Mouse (Mus musculus): ENCODE data around the gene Clstn1. TPM values are rescaled to one million over a fixed set of nuclear protein-coding genes. Genes with fewer than 3 reads are reported as not detected.

Gene Clstn1
- polyA plus RNA-seq, 1 experiment from 2014 or later: 7.8 TPM

GRCm38 (mm10) chr4:149690828-149691280 lies 104.6 kb downstream of the Clstn1 start:
- H3K27me3 ChIP-seq (replicated peaks; ENCODE audit: control insufficient read depth, insufficient read depth, low read length): no peaks in the 10 kb centered on the region
- no peak overlapping the region for H3K4me3 ChIP-seq (ENCODE audit: low read depth, low read length)
- H3K4me2 ChIP-seq: peak overlapping the region; percentile 28
- H3K4me1 ChIP-seq (replicated peaks; ENCODE audit: control insufficient read depth, insufficient read depth, low read length): peaks cover 21% of the 10 kb centered on the region
- peak overlapping the region; percentile 70 for H3K27ac ChIP-seq (ENCODE audit: low read depth, low read length)
- 0 out of 2 replicates have a peak overlapping the region, but pooled peaks have one; percentile 3 for H3K9ac ChIP-seq (ENCODE audit: low read depth, low read length)
- ATAC-seq (replicated peaks; ENCODE audit: low FRiP score) (peak; percentile 82), DNase-seq (ENCODE audit: low spot score) (no peak)
- no peaks in the 10 kb centered on the region for H3K9me3 ChIP-seq (ENCODE audit: control insufficient read depth, low read length)
- WGBS: 43% methylated on average over 8 of the region's 8 CpGs
- H3K36me3 ChIP-seq (ENCODE audit: control insufficient read depth, insufficient read depth, low read length): no peaks in the 10 kb centered on the region

GRCm38 (mm10) chr4:149691368-149691767 lies 105.1 kb downstream of the Clstn1 start:
- no peak overlapping the region for H3K4me3 ChIP-seq (ENCODE audit: low read depth, low read length)
- DNase-seq (ENCODE audit: low spot score): no peak
- peaks cover 26% of the 10 kb centered on the region for H3K4me1 ChIP-seq (replicated peaks; ENCODE audit: control insufficient read depth, insufficient read depth, low read length)
- WGBS: 58% methylated on average over 8 of the region's 8 CpGs
- H3K36me3 ChIP-seq (ENCODE audit: control insufficient read depth, insufficient read depth, low read length): no peaks in the 10 kb centered on the region
- no peak for ATAC-seq (replicated peaks; ENCODE audit: low FRiP score)
- H3K27ac ChIP-seq (ENCODE audit: low read depth, low read length): peak overlapping the region; percentile 70; the same call in 1 of the 2 replicates
- H3K9me3 ChIP-seq (ENCODE audit: control insufficient read depth, low read length): no peaks in the 10 kb centered on the region
- H3K9ac ChIP-seq (ENCODE audit: low read depth, low read length): no peak overlapping the region
- H3K4me2 ChIP-seq: peak overlapping the region; percentile 28
- H3K27me3 ChIP-seq (replicated peaks; ENCODE audit: control insufficient read depth, insufficient read depth, low read length): no peaks in the 10 kb centered on the region

GRCm38 (mm10) chr4:149696189-149696971 lies 110.1 kb downstream of the Clstn1 start:
- Histone ChIP-seq H3K27me3 (replicated peaks; ENCODE audit: control insufficient read depth, insufficient read depth, low read length) (no peaks in the 10 kb centered on the region), H3K9ac (ENCODE audit: low read depth, low read length) (peak overlapping the region; percentile 40), H3K4me3 (ENCODE audit: low read depth, low read length) (peak overlapping the region; percentile 63), H3K4me2 (peak overlapping the region; percentile 79), H3K27ac (ENCODE audit: low read depth, low read length) (peak overlapping the region; percentile 49), H3K9me3 (ENCODE audit: control insufficient read depth, low read length) (no peaks in the 10 kb centered on the region), H3K4me1 (replicated peaks; ENCODE audit: control insufficient read depth, insufficient read depth, low read length) (peaks cover 21% of the 10 kb centered on the region), H3K36me3 (ENCODE audit: control insufficient read depth, insufficient read depth, low read length) (no peaks in the 10 kb centered on the region)
- ATAC-seq (replicated peaks; ENCODE audit: low FRiP score) (no peak; the same call in 1 of the 2 replicates), DNase-seq (ENCODE audit: low spot score) (no peak)
- WGBS: 25% methylated on average over 16 of the region's 16 CpGs

DNA sequence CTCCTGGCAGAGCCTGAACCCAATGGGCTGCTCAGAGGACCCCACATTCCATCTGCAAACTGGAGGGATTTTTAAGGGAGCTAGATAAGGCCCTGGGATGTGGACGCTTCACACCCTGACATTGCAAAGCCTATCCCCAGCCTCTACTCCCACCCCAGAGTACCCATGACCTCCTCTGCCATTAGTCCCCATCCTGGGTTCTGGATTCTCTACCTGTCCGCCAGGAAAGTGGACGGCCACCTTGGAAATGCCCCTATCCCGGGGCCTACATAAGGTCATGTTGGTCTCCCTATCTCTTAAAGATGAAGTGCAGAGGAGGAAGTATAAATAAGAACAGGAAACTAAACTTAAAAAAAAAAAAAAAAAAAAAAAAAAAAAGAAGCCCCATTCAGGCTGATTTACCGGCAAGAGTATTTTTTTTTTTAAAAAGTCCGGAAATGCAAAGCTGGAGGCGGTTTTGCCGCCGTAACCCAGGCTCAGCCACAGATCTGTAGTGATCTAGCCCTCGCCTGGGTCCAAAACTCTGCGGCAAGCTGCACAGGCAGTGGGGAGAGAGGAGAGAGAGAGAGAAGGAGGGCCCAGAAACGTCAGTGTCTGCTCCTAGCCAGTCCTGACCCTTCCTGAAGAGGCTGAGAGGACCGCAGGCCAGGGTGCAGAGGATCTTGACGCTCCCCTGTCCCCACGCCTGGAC lies 111.4 kb downstream of the Clstn1 start:
- Histone ChIP-seq H3K9ac (ENCODE audit: low read depth, low read length) (peak overlapping the region; percentile 72), H3K27ac (ENCODE audit: low read depth, low read length) (peak overlapping the region; percentile 33; the same call in 1 of the 2 replicates), H3K4me3 (ENCODE audit: low read depth, low read length) (peak overlapping the region; percentile 63), H3K4me2 (peak overlapping the region; percentile 79), H3K4me1 (replicated peaks; ENCODE audit: control insufficient read depth, insufficient read depth, low read length) (peaks cover 25% of the 10 kb centered on the region), H3K9me3 (ENCODE audit: control insufficient read depth, low read length) (no peaks in the 10 kb centered on the region), H3K36me3 (ENCODE audit: control insufficient read depth, insufficient read depth, low read length) (no peaks in the 10 kb centered on the region), H3K27me3 (replicated peaks; ENCODE audit: control insufficient read depth, insufficient read depth, low read length) (no peaks in the 10 kb centered on the region)
- 9% methylated on average over 15 of the region's 15 CpGs for WGBS
- DNase-seq (ENCODE audit: low spot score) (no peak), ATAC-seq (replicated peaks; ENCODE audit: low FRiP score) (peak; percentile 27)

DNA sequence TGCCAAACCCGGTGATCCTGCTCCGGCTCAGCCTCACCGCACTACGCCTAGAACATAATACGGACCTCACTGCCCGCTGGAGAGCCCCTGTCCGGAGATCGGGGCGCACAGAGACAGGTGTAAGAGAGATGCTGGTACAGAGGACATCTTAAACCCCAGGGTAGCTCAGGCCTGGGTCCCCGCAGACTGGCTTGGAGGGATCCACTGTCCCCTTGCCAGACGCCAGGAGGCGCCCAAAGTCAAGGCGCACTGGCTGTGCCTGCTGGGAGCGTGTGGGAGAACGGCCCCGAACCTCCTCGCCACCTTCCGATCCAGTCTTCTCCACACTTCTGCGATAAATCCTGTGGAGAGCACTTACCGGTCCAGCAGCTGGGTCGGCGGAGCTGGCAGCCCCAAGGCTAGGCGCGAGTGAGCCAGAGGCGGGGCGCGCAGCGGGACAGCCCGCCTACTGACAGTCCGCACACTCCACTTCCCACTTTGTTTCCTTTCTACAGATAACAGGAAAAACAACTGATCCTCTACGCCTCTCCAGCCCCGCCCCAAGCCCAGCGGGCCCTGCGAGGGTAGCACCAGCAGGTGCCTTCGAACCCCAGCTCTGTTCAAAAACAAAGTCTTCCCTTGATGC lies 112.0 kb downstream of the Clstn1 start:
- Histone ChIP-seq H3K4me1 (replicated peaks; ENCODE audit: control insufficient read depth, insufficient read depth, low read length) (peaks cover 25% of the 10 kb centered on the region), H3K27me3 (replicated peaks; ENCODE audit: control insufficient read depth, insufficient read depth, low read length) (no peaks in the 10 kb centered on the region), H3K9ac (ENCODE audit: low read depth, low read length) (peak overlapping the region; percentile 72), H3K4me3 (ENCODE audit: low read depth, low read length) (peak overlapping the region; percentile 63), H3K27ac (ENCODE audit: low read depth, low read length) (peak overlapping the region; percentile 33; the same call in 1 of the 2 replicates), H3K36me3 (ENCODE audit: control insufficient read depth, insufficient read depth, low read length) (no peaks in the 10 kb centered on the region), H3K4me2 (peak overlapping the region; percentile 79), H3K9me3 (ENCODE audit: control insufficient read depth, low read length) (no peaks in the 10 kb centered on the region)
- DNase-seq (ENCODE audit: low spot score): peak; percentile 79
- peak; percentile 81 for ATAC-seq (replicated peaks; ENCODE audit: low FRiP score)
- WGBS: under 1% methylated on average over 35 of the region's 35 CpGs

Small RNA genes lying within 50 kb of the gene (microRNA-seq; reads per million reads assigned to microRNA genes)
- gene Mir5616 (ENCODE audit: borderline number of aligned reads): 2.8 reads per million
- gene Mir7023 (ENCODE audit: borderline number of aligned reads): not detected

Other genes starting within 250 kb of the Clstn1 start
- 35.0 and 37.4 TPM in 2 replicates for gene Ube4b, start 159.7 kb upstream of the Clstn1 start, polyA plus RNA-seq (2014; fragmentation: Nextera tagmentation; extraction: Ambion mirVana)
- gene Rbp7, start 131.5 kb upstream of the Clstn1 start, polyA plus RNA-seq (2014; fragmentation: Nextera tagmentation; extraction: Ambion mirVana): not detected in 2 replicates
- gene Tmem274, start 109.1 kb upstream of the Clstn1 start, polyA plus RNA-seq (2014; fragmentation: Nextera tagmentation; extraction: Ambion mirVana): 0.31 TPM in 1 of 2 replicates, not detected in the other
- 13.0 and 14.3 TPM in 2 replicates for gene Nmnat1, start 101.3 kb upstream of the Clstn1 start, polyA plus RNA-seq (2014; fragmentation: Nextera tagmentation; extraction: Ambion mirVana)
- 41.8 and 43.6 TPM in 2 replicates for gene Lzic, start 101.2 kb upstream of the Clstn1 start, polyA plus RNA-seq (2014; fragmentation: Nextera tagmentation; extraction: Ambion mirVana)
- gene Ctnnbip1, start 68.2 kb upstream of the Clstn1 start, polyA plus RNA-seq (2014; fragmentation: Nextera tagmentation; extraction: Ambion mirVana): 21.4 and 24.6 TPM in 2 replicates
- 12.6 and 12.9 TPM in 2 replicates for gene Pik3cd, start 116.1 kb downstream of the Clstn1 start, polyA plus RNA-seq (2014; fragmentation: Nextera tagmentation; extraction: Ambion mirVana)
- gene Tmem201, start 151.6 kb downstream of the Clstn1 start, polyA plus RNA-seq (2014; fragmentation: Nextera tagmentation; extraction: Ambion mirVana): 16.8 and 16.9 TPM in 2 replicates
- 21.9 and 23.2 TPM in 2 replicates for gene Slc25a33, start 187.8 kb downstream of the Clstn1 start, polyA plus RNA-seq (2014; fragmentation: Nextera tagmentation; extraction: Ambion mirVana)

All from liver, embryonic 11.5 days (tissue).